Mouse (Mus musculus) WW6 (cell line): Measurements from ENCODE around the gene Mlst8.

Experiments used
- DNase-seq: peaks from one replicate; pipeline ENCODE4 v3.0.0-alpha.2; 2013; ENCODE audit warnings: low read depth, low spot score

The Mlst8 gene

DNA sequence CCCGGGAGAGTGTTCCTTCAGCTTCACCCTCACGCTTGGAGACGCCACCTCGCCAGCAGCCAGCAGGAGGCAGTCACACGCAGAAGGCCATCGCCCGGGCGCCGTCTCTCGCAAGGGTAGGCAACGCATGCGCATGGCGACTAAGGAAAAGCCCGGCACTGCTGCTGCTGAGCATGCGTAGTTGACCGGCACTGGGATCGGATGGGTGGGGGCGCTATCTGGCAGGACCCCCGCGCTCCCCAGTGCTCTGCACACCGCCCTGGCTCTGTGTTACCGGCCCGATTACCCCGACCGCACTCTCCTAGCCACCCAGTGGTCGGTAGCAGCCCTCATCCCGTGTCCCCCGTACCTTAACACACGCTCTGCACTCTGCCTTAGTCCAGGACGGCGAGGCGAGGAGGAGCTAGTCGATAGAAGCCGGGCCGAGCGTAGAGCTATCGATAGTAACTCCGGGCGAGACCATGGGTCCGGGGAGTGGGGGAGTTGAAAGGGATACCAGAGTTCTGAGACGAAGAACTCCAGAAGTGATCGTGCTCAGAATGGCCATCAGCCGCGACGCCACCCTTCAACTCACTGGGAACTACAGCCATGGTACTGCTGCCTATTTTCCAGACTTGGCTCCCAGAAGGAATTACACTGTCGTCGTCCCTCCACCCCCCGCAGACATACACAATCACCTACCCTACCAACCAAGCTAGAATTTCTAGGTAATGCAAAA lies at the start of gene Mlst8:
Gene Mlst8, minus strand, starts transcription at position 416 of the 718 bp plus-strand sequence.
- DNase-seq: peak; percentile 91

DNA sequence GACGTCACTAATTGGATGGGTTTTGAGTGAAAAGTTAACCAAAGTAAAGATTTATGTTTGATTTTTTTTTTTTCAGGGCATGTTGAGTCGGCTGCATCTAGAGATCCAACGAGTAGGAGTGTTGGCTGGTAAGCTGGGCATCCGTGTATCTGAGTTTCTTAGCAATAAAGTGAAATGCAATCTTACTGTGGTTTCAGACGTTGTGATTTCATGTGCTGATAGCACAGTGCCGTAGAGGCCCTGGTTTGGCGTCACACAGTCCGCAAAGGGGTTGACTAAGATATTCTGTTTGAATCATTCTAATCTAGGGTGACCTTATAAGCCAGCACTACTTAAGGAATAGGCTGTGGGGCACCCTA lies 49.7 kb upstream of the Mlst8 start:
- no peak for DNase-seq

DNA sequence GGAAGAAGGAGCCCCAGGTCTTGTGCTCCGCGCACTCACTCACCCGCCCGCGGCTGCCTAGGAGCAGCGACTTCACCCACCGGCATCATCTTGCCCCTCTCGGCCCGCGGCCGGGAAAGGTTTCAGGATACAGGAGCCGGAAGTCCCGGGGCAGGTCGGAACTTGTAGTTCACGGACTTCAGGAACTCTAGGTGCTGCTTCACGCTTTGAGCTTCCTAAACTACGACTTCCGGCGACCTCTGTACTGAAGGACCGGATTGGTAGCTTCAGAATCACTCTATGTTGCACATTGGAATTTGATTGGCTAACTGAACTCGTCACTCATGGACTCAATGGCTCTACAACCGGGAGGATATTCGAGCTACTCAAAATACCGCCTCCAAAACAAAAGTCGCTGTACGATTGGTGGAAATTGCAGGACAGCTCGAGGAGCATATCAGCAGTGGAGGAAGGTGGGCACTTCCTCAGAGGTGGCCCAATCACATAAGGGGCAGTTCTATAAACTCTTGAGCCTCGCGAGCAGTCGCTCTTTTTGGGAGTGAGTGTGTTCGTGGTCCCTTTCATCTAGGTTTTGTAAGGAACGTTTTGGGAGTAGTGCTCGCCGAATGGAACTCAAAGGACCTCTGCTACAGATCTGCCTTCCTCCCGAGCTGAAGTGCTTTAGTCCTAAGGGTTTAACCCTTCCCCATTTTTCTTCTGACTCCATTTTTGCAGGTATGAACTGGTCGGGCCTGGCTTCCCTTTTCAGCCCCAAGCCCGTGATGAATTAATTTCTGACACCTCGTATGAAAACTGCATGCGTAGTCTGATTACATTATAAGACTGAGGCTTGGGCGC lies 49.1 kb upstream of the Mlst8 start, which contains the start of gene Traf7:
Gene Traf7, minus strand, starts transcription at position 216 of the 837 bp plus-strand sequence.
- peak; percentile 95 for DNase-seq

DNA sequence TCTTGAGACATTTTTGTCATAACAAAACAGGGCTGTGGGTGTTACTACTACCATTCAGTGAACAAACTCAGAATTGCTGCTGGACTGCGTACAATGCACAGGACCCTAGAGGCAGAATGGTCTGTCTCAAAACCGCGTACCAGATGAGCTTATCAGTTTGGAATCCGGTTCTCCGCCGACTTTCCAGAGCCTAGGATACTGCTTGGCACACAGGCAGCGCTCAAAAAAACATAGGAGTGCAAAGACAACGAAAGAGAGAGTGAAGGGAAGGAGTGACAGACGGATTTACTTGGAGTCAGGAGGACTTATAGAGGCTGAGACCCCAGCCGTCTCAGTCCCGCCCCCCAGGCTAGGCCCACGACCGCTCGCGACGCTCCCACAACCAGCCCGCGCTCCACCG lies 48.4 kb upstream of the Mlst8 start:
- no peak for DNase-seq

DNA sequence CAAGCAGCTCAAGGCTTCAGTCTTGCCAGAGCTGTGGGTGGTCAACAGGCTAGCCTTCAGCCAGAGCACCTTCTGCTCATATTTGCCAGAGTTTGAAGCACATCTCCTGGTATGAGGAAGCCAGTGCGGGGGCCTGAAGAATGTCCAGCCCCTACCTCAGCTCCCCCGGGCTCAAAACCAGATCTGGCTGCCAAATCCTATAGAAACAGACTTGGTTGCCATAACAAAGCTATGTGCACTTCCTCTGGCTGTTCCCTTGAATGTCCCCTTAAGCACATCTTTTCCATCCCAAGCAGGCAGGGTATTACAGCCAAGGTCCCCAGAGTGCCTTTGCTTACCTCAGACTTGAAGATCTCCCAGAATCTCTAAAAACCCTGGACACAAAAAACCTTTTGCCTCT lies 45.9 kb upstream of the Mlst8 start:
- no peak for DNase-seq

DNA sequence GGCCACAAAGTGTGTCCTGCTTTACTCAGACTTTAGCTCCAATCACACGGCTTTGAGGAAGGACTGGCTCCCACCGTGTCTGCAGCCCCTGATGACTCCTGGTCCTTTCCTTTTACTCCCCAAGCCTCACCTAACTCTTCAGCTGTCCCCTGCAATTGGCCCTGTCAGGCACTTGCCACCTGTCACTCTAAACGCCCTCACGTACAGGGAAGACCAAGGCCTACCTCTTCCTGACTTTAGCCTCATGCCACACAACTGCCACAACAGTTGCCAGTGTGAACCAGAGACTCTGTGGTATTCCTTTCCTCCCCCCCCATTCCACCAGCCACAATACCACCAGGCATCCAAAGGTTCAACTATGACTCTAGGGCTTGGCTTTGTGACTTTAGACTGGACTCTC lies 41.6 kb upstream of the Mlst8 start:
- no peak for DNase-seq

DNA sequence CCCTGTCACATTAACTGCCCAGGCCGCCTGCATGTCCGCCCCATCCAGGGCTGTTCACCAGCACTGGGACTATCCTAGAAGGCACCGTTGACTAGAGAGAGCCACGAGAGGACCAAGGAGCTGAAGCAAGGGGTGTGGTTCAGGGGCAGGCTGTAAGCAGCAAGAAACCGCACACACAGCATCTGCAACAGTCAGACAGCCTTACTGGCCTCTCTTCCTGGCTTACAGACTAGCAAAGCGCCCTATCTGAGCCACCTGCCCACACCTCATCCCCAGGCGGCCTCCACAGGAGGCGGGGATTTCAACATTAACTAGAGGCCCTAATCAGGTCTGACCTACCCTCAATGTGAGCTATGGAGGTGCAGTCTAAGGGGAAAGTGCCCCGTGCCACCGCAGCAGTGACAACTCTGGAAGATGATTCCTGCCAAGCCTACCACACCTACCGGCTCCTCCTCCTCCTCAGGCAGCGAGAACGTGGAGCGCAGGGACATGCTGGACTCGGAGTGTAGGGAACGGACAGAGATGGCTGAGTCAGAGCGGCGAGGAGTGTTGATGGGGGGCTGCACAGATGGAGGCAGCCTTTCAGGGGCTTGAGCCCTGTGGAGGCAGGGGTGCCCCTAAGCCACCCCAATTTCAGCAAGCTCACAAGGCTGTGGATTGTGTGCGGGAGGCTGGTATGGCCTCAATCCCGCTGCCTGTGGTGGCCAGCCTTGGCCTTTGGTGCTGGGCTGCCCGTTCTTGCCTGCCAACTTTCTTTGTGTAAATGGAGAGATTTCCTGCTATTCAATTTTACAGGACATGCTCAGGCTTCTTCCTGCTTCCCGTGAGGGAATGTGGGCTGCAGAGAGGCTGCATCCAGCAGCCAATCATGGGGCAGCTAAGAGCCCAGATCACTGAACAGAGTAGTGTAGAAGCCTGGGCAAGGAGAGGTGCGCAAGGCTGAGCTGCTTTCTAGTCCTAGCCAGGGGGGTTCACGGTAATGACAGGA lies 35.7 kb upstream of the Mlst8 start:
- no peak for DNase-seq

DNA sequence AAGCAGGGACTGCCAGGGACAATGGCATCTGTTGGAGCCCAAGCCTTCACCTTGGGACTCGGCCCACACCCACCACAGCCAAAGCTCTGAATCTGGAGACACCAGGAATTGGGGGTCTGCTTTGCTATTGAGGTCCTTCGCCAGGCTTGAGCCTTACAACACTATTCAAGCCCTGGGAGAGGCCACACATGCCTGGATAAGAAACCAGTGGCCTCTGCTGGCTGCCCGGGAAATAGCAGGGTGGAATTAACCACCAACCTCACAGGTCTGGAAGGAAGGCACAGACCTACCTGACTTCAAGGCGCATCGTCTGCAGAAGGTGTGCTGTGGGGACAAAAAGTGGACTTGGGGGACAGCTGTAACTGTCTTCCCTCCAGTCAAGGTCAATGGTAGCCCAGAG lies 34.7 kb upstream of the Mlst8 start:
- DNase-seq: no peak

DNA sequence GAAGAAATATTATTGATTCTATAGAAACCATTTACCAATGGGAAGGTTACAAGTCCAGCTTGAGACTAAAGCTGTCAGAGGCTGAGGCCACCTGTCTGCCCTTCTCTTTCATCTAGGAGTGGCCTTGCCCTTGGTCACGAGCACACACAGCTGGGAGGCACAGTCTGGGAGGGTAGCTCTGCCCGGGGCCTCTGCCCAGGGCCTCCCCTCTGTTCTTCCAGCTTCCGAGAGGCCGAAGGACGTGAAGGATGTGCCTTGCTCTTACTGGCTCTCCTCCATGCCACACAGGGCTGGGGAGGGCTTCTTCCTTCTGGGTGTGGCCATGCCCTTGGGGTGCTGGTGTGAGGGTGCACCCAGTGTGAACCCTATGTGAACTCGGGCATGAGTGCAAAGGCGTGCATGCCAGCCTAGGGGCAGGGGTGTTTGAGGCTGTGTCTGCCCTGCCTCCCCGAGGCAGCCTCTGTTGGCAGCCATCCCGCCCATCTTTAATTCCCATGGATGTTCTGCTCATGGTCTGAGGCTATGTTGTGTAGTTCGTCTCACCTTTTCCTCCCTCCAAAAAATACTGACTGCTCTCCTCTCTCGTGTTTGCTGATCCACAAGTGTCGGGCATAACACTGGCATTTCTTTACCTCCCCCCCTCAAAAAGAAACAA lies 29.1 kb upstream of the Mlst8 start:
- DNase-seq: no peak

DNA sequence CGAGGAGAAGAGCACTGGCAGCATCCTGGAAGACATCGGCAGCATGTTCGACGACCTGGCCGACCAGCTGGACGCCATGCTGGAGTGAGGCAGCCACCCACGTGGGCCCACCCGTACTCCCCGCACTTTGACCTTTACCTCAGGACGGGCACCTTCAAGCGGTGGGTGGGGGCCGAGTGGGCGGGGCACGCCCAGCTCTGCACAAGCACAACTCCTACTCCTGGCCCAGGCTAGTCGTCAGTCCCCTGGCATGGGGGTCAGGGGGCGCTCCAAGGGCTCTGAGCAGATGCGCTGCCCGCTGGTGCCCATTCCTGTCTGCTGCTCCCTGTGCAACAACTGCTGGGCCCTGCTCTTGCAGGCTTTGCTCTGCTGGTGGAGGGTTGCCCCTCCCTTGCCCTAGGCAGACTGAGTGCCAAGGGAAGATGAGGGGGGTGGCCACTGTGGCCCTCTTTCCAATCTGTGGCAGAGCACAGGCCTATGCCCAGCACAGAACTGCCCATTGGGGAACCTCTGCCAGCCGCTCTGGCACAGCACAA lies 28.3 kb upstream of the Mlst8 start:
- DNase-seq: no peak

DNA sequence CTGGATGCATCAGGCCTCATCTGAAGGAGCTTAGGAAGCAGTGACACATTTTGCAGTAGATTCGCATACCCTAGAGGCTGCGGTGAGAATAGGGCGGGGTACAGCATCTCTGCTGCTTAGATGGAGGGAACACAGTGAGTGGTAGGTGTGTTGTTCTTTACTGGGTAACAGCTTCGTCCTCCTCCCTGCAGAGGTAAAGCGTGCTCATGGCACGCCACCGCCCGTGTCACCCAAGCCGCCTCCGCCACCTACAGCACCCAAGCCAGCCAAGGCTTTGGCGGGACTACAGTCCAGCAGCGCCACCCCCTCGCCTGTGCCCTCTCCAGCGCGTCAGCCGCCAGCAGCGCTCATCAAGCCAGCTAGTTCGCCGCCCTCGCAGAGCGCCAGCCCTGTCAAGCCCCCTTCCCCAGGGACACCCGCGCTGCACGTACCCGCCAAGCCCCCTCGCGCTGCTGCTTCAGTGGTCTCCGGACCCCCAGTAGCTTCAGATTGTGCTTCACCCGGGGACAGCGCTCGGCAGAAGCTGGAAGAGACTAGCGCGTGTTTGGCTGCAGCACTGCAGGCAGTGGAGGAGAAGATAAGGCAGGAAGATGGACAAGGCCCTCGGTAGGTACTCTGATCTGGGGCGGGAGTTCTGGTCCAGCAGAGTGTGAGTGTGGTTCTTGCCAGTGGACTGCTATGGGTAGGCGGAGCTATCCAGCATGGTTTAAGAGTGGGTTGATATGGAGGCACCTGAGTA lies 27.6 kb upstream of the Mlst8 start:
- DNase-seq: no peak

DNA sequence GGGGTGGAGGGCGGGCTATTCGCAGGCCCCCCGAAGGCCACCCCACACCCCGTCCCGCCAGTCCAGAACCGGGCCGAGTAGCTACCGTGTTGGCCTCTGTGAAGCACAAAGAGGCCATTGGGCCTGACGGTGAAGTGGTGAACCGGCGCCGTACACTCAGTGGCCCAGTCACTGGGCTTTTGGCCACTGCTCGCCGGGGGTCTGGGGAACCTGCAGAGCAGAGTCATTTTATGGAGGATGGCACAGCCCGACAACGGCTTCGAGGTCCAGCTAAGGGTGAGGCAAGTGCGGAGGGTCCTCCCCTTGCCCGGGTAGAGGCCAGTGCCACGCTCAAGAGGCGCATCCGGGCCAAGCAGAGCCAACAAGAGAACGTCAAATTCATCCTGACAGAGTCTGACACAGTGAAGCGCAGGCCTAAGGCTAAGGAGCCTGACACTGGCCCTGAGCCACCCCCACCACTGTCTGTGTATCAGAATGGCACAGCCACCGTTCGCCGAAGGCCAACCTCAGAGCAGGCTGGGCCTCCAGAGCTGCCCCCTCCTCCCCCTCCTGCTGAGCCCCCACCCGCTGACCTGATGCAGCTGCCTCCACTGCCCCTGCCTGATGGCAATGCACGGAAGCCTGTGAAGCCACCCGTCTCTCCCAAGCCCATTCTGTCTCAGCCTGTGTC lies 26.5 kb upstream of the Mlst8 start:
- no peak for DNase-seq

DNA sequence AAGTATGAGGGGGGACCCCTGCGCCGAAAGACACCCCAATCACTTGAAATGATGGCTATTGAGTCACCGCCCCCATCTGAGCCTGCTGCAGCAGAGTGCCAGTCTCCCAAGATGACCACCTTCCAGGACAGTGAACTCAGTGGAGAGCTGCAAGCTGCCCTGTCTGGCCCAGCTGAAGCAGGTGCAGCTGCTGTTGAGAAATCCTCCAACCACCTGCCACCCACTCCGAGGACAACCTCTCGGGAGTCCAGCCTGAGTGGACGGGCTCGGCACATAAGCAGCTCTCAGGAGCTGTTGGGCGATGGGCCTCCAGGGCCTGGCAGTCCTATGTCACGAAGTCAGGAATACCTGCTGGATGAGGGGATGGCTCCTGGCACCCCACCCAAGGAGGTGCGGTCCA lies 25.2 kb upstream of the Mlst8 start:
- DNase-seq: no peak

DNA sequence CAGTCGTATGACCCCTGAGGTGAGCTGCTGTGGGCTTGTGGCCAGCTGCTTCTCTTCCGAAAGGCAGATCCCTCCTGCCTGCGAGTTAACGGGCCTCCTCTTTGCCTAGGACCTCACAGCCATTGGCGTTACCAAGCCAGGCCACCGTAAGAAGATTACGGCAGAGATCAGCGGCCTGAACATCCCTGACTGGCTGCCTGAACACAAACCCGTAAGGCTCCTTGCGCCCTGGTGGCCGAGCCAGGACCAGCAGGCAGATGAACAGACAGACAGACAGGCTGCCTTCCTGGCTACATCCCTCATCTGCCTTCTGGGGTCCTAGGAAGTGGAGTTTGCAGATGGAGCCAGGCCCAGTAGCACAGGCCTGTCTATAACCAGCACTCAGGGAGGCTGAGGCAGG lies 23.3 kb upstream of the Mlst8 start:
- no peak for DNase-seq

DNA sequence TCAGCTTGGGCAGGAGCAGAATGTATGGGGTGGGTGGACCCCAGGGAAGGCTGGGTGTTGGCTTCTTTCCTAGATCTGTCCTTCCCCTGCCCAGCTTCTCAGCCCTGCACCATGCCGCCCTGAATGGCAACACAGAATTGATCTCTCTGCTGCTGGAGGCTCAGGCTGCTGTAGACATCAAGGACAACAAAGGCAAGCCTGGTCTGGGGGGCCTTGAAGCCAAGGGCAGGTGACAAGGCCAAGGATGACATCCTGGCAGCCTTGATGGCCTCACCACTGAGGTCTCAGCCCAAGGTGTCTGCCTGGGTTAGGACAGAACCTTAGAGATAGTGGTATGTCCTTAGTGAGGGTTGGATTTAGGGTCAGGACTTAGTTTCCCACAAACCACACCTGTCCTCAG lies 17.1 kb upstream of the Mlst8 start:
- DNase-seq: no peak

DNA sequence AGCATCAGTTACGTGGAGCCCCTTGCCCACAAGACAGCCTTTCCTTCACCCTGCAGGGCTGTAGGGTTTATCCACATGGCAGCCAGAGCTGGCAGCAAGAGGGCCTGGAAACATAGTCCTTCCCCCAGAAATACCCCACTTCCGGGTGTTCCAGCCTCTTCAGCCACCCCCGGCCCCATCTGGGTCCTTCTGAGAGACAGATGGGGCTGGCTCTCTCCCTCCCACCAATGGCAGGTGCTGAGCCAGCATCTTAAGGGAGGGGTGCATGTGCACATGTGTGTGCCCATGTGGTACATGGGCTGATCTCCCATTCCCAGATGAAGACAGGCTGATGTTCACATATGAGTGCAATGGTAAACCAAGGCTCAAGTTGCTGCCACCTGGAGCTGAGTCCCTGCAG lies 16.6 kb upstream of the Mlst8 start:
- DNase-seq: no peak

DNA sequence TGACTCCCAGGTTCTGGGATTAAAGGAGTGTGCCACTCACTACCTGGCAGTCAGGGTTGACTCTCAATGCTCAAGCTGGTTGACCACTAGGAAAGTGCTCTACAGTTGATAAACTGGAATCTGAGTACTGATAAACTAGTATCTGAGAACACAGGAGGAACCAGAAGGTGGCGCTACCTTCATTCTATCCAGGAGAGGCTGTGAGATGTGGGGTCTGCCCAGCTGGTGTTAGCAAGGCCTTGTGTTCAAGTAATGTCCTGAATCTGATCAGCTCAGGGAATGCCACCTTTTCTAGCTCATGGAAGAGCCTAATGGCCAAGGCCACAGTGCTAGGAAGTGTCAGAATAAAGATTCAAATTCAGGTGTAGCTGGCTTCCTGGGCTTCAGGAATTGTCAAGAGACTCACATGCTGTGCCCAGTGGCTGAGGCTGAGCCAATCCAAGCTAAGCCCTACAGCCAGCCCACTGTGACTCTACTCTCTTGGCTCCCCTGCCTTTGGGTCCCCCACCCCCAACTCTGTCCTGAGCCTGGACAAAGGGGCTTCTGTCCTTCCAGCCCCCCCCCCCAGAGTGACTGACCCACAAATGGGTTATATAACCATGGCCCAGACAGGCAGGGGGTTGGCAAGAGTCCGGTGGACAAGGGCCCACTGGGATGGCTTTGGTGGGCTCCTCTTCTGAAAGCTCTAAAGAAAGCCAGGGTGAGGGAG lies 15.9 kb upstream of the Mlst8 start:
- no peak for DNase-seq

DNA sequence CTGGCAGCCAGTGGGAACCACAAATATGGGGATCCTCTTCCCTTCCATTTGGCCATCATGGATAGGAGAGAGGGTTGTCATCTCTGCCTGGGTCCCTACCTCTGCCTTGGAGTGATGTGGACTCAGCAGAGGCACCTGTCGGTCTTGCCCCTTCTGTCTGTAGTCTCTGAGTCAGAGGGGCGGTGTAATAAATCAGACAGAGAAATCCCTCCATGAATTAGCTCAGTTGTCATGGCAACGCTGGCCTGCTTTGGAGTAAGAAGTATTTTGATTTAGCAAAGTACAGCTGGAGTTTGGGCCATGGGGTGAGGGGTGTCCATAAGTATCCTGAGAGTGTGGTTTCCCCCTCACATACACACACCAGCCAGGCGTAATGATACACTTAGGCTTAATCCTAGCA lies 11.5 kb upstream of the Mlst8 start:
- DNase-seq: no peak
